Mouse (Mus musculus): ENCODE data around the gene Cdk1. TPM values are rescaled to one million over a fixed set of nuclear protein-coding genes. Genes with fewer than 3 reads are reported as not detected.

Gene Cdk1
- polyA plus RNA-seq, 1 experiment, result 19.7 TPM

DNA sequence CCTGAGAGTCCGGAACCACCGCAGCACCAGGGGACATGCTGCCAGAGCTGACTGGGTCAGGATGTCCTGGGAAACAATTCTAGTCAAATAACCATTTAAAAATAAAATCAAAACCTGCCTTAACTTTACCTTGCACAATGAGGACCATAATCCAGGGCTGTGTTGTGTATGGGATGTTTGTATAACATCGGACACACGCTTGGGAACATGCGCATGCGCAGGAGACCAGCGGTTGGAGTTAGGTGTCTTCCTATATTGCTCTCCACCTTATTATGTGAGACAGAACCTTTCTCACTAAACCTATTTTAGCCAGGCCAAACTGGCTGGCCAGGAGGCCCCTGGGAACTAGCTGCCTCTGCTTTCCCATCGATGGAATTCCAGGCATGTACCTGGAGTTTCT lies 32.4 kb upstream of the Cdk1 start:
- DNase-seq (ENCODE audit: low read depth in 1 of 2, low spot score in 2 of 2), result no peak
- TF ChIP-seq POLR2A (IDR thresholded peaks at IDR 0.05; ENCODE audit: low read depth, low read length) (no peak), CTCF (IDR thresholded peaks at IDR 0.05; ENCODE audit: extremely low read depth, insufficient read depth, insufficient read length, insufficient replicate concordance) (no peak)
- no peak overlapping the region for H3K27ac ChIP-seq (ENCODE audit: insufficient read depth, low read length)
- no peak overlapping the region for H3K4me3 ChIP-seq (ENCODE audit: extremely low read depth, insufficient read depth, insufficient read length)
- no peaks in the 10 kb centered on the region for H3K36me3 ChIP-seq (ENCODE audit: control insufficient read depth, insufficient read depth, low read length)
- WGBS, result 92% methylated on average over 8 of the region's 8 CpGs
- H3K27me3 ChIP-seq (ENCODE audit: control insufficient read depth, insufficient read depth, low read length), result no peaks in the 10 kb centered on the region
- no peaks in the 10 kb centered on the region for H3K4me1 ChIP-seq (ENCODE audit: control insufficient read depth, insufficient read depth, insufficient read length)

DNA sequence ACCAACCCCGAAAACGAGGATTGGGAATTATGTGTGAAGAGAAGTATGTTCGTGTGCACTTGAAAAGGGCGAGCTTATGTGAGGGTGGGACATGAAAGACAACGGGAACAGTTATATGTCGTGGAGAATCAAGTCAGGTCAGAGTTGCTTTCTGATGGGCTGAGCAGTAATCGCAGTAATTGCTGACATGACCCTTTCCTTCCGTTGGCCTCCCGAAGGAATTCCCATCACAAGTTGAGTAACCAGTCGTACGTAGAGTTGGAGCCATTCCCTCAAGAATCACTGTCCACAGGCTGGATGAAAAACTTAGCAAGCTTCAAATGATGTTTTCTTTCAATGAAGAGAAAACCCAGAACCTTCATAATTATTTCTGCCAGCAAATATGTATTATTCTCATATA lies 31.9 kb upstream of the Cdk1 start:
- H3K4me1 ChIP-seq (ENCODE audit: control insufficient read depth, insufficient read depth, insufficient read length), result no peaks in the 10 kb centered on the region
- no peak for DNase-seq (ENCODE audit: low read depth in 1 of 2, low spot score in 2 of 2)
- WGBS, result 85% methylated on average over 11 of the region's 11 CpGs

DNA sequence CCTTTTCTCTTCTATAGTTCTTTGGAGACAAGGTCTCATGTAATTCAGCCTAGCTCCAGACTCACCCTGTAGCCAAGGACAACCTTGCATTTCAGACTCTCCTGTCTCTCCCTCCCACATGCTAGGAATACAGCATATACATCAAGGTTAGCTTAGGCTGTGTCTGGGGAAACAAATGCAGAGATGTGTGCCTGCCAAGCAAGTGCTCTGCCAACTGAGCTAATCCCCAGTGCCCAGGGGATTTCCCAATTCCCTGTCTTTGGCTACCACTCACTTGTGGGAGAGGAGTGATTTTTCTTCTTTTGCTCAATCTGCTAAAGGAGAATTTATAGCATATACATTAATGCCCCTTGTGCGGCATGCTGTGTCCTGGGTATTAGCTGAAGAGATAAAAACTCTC lies 30.4 kb upstream of the Cdk1 start:
- TF ChIP-seq POLR2A (IDR thresholded peaks at IDR 0.05; ENCODE audit: low read depth, low read length) (no peak), CTCF (IDR thresholded peaks at IDR 0.05; ENCODE audit: extremely low read depth, insufficient read depth, insufficient read length, insufficient replicate concordance) (no peak)
- DNase-seq (ENCODE audit: low read depth in 1 of 2, low spot score in 2 of 2), result no peak
- Histone ChIP-seq H3K4me1 (ENCODE audit: control insufficient read depth, insufficient read depth, insufficient read length) (no peaks in the 10 kb centered on the region), H3K27me3 (ENCODE audit: control insufficient read depth, insufficient read depth, low read length) (no peaks in the 10 kb centered on the region), H3K36me3 (ENCODE audit: control insufficient read depth, insufficient read depth, low read length) (no peaks in the 10 kb centered on the region), H3K27ac (ENCODE audit: insufficient read depth, low read length) (no peak overlapping the region), H3K4me3 (ENCODE audit: extremely low read depth, insufficient read depth, insufficient read length) (no peak overlapping the region)
- WGBS, result 88% methylated on average over 1 of the region's 1 CpGs

More for the DNA sequence above, 31.9 kb upstream of the Cdk1 start:
- Histone ChIP-seq H3K27me3 (ENCODE audit: control insufficient read depth, insufficient read depth, low read length) (no peaks in the 10 kb centered on the region), H3K27ac (ENCODE audit: insufficient read depth, low read length) (no peak overlapping the region), H3K36me3 (ENCODE audit: control insufficient read depth, insufficient read depth, low read length) (no peaks in the 10 kb centered on the region), H3K4me3 (ENCODE audit: extremely low read depth, insufficient read depth, insufficient read length) (no peak overlapping the region)
- no peak for TF ChIP-seq POLR2A (IDR thresholded peaks at IDR 0.05; ENCODE audit: low read depth, low read length)
- no peak for TF ChIP-seq CTCF (IDR thresholded peaks at IDR 0.05; ENCODE audit: extremely low read depth, insufficient read depth, insufficient read length, insufficient replicate concordance)

DNA sequence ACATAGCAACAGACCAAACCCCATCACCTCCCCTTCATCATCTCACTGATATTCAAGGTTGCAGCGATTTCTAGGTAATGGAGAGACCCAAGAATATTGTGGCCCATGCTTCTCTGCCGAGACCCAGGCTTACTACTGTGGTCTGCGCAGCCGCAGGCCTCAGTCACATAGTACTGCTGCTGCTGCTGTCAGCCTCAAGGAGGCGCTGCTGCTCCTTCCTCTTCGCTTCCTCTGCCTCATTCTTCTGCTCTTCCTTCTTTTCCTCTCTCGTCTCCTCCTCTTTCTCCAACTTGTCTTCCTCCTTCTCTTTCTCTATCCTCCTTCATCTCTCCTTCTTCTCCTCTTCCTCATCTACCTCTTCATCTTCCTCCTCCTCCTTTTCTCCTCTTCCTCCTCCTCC lies 22.4 kb upstream of the Cdk1 start:
- no peaks in the 10 kb centered on the region for H3K27me3 ChIP-seq (ENCODE audit: control insufficient read depth, insufficient read depth, low read length)
- no peak overlapping the region for H3K4me3 ChIP-seq (ENCODE audit: extremely low read depth, insufficient read depth, insufficient read length)
- H3K36me3 ChIP-seq (ENCODE audit: control insufficient read depth, insufficient read depth, low read length), result no peaks in the 10 kb centered on the region
- TF ChIP-seq CTCF (IDR thresholded peaks at IDR 0.05; ENCODE audit: extremely low read depth, insufficient read depth, insufficient read length, insufficient replicate concordance) (no peak), POLR2A (IDR thresholded peaks at IDR 0.05; ENCODE audit: low read depth, low read length) (no peak)
- H3K27ac ChIP-seq (ENCODE audit: insufficient read depth, low read length), result no peak overlapping the region
- 66% methylated on average over 7 of the region's 7 CpGs for WGBS
- DNase-seq (ENCODE audit: low read depth in 1 of 2, low spot score in 2 of 2), result no peak
- no peaks in the 10 kb centered on the region for H3K4me1 ChIP-seq (ENCODE audit: control insufficient read depth, insufficient read depth, insufficient read length)

DNA sequence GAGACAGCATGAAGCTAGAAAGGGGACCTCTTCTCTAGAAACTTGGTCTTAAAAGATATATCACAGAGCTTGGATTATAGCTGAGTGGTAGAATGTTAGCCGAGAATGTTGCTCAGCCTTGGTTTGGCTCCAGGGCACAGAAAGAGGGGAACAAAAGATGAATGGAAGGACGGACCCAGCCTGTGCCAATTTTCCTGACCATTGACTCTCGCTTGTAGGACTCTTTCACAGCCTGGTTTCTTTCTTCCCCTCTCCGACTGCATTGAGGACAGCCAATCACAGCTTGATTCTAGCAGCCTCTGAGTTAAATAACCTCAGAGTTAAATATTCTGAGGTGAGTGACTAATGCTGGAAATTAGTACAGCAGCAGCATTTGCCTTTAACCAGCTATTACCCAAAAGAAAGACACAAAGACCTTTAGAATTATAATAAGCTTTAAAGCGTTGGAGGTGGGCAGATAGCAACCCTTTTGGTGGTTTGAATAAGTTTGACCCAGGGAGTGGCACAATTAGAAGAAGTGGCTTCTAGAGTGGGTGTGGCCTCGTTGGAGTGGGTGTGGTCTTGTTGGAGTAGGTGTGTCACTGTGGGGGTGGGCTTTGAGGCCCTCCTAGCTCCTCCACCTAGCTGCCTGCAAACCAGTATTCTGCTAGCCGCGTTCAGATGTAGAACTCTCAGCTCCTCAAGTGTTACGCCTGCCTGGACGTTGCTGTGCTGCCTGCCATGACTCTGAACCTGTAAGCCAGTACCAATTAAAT lies 21.2 kb upstream of the Cdk1 start:
- Histone ChIP-seq H3K27me3 (ENCODE audit: control insufficient read depth, insufficient read depth, low read length) (no peaks in the 10 kb centered on the region), H3K4me3 (ENCODE audit: extremely low read depth, insufficient read depth, insufficient read length) (no peak overlapping the region), H3K4me1 (ENCODE audit: control insufficient read depth, insufficient read depth, insufficient read length) (no peaks in the 10 kb centered on the region), H3K27ac (ENCODE audit: insufficient read depth, low read length) (no peak overlapping the region), H3K36me3 (ENCODE audit: control insufficient read depth, insufficient read depth, low read length) (no peaks in the 10 kb centered on the region)
- TF ChIP-seq CTCF (IDR thresholded peaks at IDR 0.05; ENCODE audit: extremely low read depth, insufficient read depth, insufficient read length, insufficient replicate concordance), result no peak
- 77% methylated on average over 10 of the region's 10 CpGs for WGBS
- no peak for DNase-seq (ENCODE audit: low read depth in 1 of 2, low spot score in 2 of 2)

DNA sequence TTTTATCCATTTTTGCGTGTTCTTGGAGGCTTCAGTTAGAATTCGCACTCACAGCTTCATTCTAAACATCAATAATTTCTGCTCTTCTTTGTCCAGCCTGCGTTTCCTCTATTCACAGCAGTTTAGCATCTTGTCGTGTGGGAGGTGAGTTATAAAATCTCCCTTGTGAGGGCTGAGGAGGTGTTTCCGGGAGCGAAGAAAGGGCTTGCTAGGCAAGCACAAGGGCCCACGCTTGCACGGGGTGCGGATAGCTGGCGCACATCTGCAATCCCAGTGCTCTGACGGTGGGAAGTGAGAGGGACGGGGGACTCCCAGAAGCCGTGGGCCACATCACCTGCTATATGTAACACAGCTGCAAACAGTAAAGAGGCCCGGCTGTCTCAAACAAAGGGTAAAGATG lies 19.3 kb upstream of the Cdk1 start:
- TF ChIP-seq CTCF (IDR thresholded peaks at IDR 0.05; ENCODE audit: extremely low read depth, insufficient read depth, insufficient read length, insufficient replicate concordance), result no peak
- TF ChIP-seq POLR2A (IDR thresholded peaks at IDR 0.05; ENCODE audit: low read depth, low read length), result no peak
- no peak for DNase-seq (ENCODE audit: low read depth in 1 of 2, low spot score in 2 of 2)
- no peak overlapping the region for H3K27ac ChIP-seq (ENCODE audit: insufficient read depth, low read length)
- no peaks in the 10 kb centered on the region for H3K27me3 ChIP-seq (ENCODE audit: control insufficient read depth, insufficient read depth, low read length)
- no peaks in the 10 kb centered on the region for H3K36me3 ChIP-seq (ENCODE audit: control insufficient read depth, insufficient read depth, low read length)
- H3K4me3 ChIP-seq (ENCODE audit: extremely low read depth, insufficient read depth, insufficient read length), result no peak overlapping the region
- H3K4me1 ChIP-seq (ENCODE audit: control insufficient read depth, insufficient read depth, insufficient read length), result no peaks in the 10 kb centered on the region
- WGBS, result 93% methylated on average over 14 of the region's 14 CpGs

DNA sequence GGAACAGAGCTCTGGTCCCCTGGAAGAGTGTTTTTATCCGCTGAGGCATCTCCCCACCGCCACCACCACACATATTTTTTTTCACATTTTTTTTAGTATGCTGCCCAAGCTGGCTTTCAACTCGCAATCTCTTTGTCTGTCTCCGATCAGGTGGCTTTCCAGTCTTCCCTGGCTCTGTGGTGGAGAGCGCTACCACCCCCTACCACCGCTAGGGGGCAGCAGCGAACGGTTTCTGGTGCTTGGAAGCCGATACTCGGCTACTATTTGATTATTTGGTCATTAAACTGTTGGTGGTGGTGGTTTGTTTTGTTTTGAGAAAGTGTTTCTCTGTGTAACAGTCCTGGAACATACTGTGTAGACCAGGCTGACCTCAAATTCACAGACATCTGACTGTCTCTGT lies 18.7 kb upstream of the Cdk1 start:
- whole genome bisulfite sequencing, result 22% methylated on average over 10 of the region's 10 CpGs
- Histone ChIP-seq H3K27me3 (ENCODE audit: control insufficient read depth, insufficient read depth, low read length) (no peaks in the 10 kb centered on the region), H3K36me3 (ENCODE audit: control insufficient read depth, insufficient read depth, low read length) (no peaks in the 10 kb centered on the region), H3K4me1 (ENCODE audit: control insufficient read depth, insufficient read depth, insufficient read length) (no peaks in the 10 kb centered on the region), H3K27ac (ENCODE audit: insufficient read depth, low read length) (no peak overlapping the region), H3K4me3 (ENCODE audit: extremely low read depth, insufficient read depth, insufficient read length) (no peak overlapping the region)
- no peak for TF ChIP-seq POLR2A (IDR thresholded peaks at IDR 0.05; ENCODE audit: low read depth, low read length)
- TF ChIP-seq CTCF (IDR thresholded peaks at IDR 0.05; ENCODE audit: extremely low read depth, insufficient read depth, insufficient read length, insufficient replicate concordance), result peak; percentile 48; the same call in 1 of the 2 replicates
- no peak for DNase-seq (ENCODE audit: low read depth in 1 of 2, low spot score in 2 of 2)
